Mouse (Mus musculus) spleen, adult 2 months (tissue): ENCODE measurements around the gene Lrrc25.

Experiments
- CTCF ChIP-seq: fragments of 200-500 bp; IDR thresholded peaks from 2 replicates; pipeline ENCODE4 v1.5.1; 2011; ENCODE audit warnings: mild to moderate bottlenecking, inconsistent platforms; ENCODE audit not compliant: insufficient read depth, insufficient read length, insufficient replicate concordance; ENCODE audit errors: extremely low read depth
- POLR2A ChIP-seq: fragments of 200-500 bp; IDR thresholded peaks from 2 replicates; pipeline ENCODE4 v1.6.1; 2011; ENCODE audit warnings: low read depth, low read length, inconsistent platforms

- TF ChIP-seq CTCF = no peak
- TF ChIP-seq POLR2A = no peak
Observed at GRCm38 (mm10) chr8:70655469-70655868, 39.5 kb downstream of the Lrrc25 start.
